Mouse (Mus musculus) frontal cortex, postnatal 14 days (tissue): ENCODE results near the gene Nrsn2.
A peak's percentile ranks its signal among the peaks of the same experiment; 100 is the strongest.

Source experiments
- DNase-seq, 2 experiments: peaks; one replicate each; pipeline ENCODE4 v3.0.0; 2022; ENCODE audit warnings: low spot score in 2 of 2

Gene Nrsn2

DNA sequence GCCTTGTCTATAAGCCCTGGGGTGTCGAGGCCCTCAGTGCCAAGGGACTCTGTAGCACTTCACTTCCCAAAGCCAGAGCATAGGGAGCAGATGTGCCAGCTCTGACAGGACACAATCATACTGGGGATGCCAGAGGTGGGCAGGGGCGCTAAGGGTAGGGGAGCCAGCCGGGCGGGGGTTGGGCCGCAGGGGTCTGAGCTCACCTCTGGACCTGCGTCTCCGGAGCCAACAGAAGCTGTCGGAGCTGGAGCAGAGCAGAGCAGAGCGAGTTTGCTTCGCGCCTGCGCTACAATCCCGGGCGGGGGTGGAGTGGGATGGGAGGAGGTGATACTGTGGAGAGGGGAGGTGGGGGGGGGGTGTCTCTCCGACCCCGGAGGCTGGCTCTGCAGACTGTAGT is at the start of gene Nrsn2:
Gene Nrsn2 (minus strand): TSS at position 294 of the 397 bp plus-strand sequence.
- DNase-seq, result no peak

DNA sequence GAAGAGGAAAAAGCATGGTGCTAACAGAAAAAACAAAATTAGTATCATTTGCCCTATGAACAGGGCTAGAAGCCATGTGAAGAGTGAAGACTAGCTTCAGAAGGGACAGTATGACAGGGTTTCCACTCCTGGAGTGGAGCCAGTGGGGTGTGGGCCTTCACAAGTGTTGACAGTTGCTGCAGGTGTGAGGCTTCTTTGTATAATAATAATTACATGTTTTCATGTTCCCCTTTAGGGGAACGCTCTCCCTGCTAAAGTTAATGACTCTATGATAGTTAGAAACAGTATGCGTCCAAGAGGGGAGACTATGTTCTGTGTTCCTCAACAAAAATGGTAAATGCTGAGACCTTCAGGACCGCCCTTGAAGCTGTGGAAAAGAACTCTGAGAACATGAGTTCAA is 39.3 kb upstream of the Nrsn2 start:
- DNase-seq, result no peak

- no peak for DNase-seq
Measured at GRCm38 (mm10) chr2:152415287-152415686, 38.8 kb upstream of the Nrsn2 start, which contains the start of gene 6820408C15Rik. Gene 6820408C15Rik (plus strand): TSS chr2:152415587.

DNA sequence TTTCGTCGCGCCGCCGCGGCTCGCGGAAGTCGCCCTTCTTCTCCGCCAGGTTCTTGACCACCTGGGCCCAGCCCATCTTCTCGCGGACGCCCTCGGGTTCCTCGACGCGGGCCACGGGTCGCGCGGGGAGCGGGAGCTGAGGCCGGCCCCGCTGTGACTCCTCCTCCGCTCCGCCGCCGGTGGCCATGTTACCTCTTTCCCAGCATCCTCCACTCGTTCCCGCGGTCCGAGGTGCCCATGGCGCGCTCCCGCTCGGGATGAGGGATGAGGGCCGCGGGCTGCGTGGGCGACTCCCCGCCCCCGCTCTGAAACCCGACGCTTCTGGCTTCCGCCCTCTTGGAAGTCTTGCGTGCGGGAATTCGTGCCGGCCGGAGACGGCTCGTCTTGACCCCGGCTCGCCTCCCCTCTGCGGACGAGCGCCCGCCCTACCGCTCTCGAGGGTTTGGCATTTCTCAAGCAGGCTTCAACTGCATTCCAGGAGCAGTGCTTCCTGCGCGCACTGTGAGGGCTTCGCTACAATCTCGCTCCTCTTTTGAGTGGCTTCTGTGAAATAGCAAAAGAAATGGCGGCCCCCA is 38.2 kb upstream of the Nrsn2 start, which contains the start of gene Zcchc3:
Gene Zcchc3 (minus strand): TSS at position 437 of the 575 bp plus-strand sequence.
- DNase-seq, result peak; percentile 83 to 85

- no peak for DNase-seq
Measured at GRCm38 (mm10) chr2:152413765-152414584, 37.5 kb upstream of the Nrsn2 start.

DNA sequence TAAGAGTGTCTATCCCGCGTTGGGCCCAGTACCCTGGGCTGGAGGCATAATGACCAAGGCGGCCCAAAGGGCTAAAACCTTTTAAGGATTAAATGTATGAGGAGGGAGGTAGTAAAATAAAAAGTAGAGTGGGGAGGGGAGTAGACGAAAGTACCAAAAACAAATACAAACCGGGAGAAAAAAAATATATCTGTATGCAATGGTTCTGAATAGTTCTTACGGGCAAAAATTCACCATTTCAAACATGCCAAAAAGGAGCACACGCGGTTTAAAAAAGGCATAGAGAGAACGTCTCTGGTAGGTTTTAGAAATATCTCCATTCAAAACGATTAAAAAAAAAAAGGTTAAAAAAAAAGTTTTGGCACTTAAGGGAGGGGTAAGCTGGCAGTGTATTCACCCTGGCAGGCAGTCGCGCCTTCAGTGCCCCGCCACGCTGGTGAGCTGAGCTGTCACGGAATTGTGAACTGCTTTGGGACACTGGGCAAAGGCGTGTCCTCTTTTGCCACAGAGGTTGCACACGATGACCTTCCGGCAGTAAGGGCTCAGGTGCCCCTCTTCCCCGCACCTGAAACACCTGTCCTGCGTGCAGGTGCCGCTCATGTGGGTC is 36.8 kb upstream of the Nrsn2 start:
- no peak for DNase-seq

DNA sequence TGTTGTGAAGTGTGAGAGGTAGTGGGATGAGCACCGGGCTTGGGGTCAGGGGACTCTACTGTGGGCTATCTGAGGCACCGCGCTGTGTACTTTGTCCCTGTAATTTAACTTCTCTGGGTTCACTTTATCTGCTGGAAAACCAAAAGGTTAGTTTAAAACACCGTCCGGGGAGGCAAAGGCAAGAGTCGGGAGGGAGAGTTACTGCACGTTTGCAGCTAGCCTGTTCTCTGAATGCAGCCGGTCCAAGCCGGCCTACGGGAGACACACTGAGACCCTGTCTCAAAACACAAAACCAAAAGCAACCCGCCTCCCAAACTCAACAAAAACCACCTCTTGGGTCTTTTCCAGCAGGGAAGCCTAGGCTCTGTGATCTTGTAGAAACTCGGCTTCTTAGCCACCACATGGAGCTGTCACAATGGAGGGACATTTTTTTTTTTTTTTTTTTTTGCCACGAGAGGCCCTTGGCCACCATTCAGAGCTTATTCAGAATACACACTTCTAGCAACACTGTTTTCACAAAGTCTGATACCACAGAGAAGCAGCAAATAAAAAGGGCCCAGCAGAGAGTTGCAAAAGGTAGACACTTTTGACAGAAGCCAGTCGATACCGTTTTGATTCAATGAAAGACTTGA is 36.2 kb upstream of the Nrsn2 start:
- DNase-seq, result no peak

GRCm38 (mm10) chr2:152411471-152411870 is 35.0 kb upstream of the Nrsn2 start:
- DNase-seq, result no peak

GRCm38 (mm10) chr2:152410971-152411371 is 34.5 kb upstream of the Nrsn2 start:
- DNase-seq, result peak; percentile 71 to 76

DNA sequence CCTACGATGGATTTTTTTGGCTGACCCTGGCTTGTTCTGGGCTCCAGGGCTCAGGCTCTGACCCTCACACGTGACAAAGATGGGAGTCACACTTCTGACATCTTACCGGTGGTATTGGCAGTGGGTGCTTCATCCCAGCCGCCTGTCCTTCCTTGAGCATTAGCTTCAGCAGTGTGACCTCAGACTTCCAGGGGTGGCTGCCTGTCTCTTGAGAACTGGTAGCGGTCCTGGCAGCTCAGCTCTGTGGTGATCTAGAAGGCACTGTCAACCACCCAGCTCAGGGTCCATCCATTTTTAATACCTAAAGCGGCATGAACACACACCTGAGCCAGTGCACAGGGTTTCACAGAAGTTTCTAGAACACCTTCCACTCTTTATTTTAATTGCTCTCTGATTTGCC is 33.3 kb upstream of the Nrsn2 start:
- no peak for DNase-seq

DNA sequence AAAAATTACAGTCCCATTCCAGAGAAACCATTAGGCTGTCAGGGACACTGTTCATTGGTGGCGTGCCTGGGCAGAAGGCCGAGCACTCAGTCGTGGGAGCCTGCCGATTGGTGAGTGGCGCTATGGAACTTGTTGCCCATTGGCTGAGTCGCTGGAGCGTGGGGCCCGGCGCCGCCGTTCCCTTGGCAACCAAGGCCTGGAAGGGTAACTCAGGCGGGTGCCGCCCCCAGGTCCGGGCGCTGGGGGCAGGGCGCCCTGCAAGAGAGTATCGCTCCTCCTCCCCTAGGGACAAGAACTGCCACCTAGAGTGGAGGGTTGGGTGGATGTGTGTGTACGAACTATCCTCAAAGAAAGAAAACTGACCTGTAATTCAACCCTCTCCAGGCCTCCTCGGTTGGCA is 29.7 kb upstream of the Nrsn2 start:
- DNase-seq, result peak; percentile 96 to 97

DNA sequence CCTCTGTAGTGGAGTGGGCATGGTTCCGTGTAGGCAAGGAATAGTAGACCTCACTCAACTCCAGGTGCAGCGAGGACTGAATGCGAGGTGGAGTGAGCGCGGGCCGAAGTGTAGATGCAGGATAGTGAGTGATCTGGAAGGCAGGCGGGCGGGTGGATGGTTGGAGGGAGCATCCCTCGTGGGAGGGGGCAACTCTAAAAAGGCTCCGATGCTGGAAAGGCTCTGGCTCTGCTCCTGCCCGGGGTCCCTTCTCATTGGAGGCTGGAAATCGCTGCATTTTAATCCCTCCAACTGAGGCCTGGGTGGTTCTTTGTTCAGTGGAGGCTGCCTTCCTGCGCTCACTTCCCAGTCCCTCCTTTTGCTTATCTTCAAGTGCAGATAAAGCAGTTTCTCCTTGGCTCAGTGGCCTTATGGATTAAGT is 22.7 kb upstream of the Nrsn2 start:
- DNase-seq, result no peak

DNA sequence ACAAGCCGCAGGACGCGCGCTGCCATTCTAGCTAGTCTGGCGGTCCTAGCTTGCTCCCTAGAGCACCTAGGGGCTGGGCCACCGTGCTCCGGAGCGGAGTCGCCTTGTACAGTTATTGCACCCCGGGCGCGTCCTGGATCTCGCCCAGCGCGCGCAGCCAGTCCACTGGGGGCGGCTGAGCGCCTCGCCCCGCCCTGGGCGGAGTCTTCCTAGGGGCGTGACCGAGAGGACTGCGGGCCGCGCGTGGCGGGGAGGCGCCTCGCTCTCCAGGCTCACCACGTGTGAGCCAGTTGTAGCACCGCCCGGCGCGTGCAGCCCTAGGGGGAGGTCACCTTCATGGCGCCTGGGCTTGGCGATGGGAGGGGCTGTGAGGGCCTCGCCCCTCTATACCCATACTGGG is 22.3 kb upstream of the Nrsn2 start:
- DNase-seq, result peak; percentile 84 to 88

- peak; percentile 95 to 98 for DNase-seq
Measured at GRCm38 (mm10) chr2:152397680-152398435, 21.4 kb upstream of the Nrsn2 start, which contains the start of gene Sox12. Gene Sox12 (minus strand): TSS chr2:152398063.

DNA sequence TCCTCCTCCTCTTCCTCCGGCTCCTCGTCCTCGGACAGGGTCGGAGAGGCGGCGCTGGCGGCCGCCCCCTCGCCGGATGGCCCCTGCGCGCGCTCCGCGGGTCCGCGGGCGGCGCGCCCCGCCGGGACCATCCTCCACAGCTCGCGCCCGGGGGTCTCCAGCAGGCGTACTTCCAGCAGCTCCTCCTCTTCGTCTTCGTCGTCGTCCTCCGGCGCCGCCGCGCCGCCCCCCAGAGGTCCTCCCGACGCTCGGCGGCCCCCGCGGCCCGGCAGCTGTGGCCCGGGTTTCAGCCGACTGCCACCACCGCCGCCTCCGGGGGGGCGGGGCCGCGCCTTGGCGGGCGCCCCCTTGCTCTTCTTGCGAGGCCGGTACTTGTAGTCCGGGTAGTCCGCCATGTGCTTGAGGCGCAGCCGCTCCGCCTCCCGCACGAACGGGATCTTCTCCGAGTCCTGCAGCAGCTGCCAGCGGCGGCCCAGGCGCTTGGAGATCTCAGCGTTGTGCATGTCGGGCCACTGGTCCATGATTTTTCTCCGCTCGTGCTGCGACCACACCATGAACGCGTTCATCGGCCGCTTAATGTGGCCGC is 20.7 kb upstream of the Nrsn2 start:
- peak; percentile 78 to 84 for DNase-seq

GRCm38 (mm10) chr2:152396110-152397003 is 19.9 kb upstream of the Nrsn2 start:
- DNase-seq, result peak; percentile 85 to 91

DNA sequence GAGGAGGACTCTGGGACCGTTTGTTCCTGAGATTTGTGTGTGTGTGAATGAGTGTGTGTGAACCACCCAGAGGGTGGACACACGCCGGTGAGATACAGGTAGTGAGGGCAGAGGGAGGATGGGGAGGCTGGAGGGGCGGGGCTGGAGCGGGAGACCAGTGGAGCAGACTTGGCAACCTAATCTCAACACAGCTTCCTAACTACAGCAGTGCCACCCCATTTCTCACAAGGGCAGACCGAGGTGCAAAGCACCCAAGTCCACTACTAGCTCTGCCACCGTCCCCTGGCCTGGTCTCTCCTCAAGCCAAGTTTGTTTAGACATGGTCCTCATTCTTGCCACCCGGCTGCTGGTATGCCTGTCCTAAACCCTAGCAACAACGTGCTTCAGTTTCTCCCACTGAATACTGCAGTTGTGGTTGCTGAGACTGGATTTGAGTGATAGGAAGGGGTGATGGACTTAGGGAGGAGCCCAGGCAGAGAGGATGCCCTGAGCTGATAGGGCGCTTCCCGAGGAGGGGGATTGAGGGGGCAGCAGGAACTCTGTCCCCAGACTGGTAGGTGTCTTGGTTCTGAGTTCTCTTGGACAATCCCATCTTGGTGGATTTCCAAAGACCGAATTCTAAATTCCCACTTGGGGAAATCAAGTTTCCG is 19.0 kb upstream of the Nrsn2 start:
- no peak for DNase-seq

DNA sequence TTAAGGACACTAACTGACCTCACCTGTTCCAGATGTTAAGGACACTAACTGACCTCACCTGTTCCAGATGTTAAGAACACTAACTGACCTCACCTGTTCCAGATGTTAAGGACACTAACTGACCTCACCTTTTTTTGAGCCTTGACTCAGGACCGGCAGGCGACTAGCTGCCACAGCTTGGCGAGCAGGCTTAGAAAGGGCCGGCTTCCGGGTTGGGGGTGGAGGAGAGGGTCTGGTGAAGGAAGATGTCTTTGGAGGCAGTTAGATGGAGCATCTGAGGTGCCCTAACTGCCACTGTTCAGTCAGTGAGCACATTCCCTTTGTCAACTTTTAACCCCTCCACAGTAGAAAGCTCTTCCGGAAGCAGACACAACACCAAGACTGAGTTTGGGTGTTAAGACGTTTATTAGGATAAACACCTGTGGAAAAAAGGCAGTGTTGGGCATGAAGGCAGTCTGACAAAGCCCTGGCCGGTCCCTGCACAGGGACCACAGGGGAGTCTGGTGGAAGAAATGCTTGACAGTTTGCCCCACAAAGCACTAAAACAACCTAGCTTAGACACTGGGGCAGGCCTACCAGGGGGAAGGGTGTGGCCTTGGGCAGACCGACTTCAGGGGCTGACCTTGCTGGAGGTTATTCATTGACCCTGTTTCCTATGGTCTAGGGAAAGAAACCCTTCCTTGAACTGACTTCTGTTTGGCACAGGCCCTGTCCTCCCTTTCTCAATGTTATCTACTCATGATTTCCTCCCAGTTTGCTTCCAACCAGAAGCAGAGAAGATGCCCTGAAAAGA is 17.0 kb upstream of the Nrsn2 start:
- DNase-seq, result no peak

DNA sequence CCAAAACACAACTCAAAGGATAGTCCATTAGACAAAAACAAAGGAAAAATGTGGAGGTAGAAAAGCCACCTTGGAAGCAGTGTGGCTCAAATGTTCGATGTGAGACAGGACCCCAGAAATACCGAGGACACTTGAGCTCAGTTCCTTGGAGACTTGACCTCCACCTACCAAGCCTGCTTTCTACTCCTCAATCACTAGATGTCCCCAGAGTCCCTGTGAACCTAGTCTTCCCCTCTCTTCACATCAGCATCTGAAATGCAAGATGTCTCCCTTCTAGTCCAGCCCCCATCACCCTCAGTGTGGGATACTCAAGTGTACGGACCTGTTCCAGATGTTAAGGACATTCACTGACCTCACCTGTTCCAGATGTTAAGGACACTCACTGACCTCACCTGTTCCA is 16.3 kb upstream of the Nrsn2 start:
- no peak for DNase-seq
